Mouse (Mus musculus) intestine, postnatal 0 days (tissue): ENCODE measurements around the gene Eps15l1. TPM values are rescaled to one million over a fixed set of nuclear protein-coding genes. Genes with fewer than 3 reads are reported as not detected.

Source experiments
- ATAC-seq: fragments of 200-750 bp; cut with Nextera tagmentation; 2 replicates; pipeline ENCODE4 v1.8.0; 2017; ENCODE audit warnings: mild to moderate bottlenecking, moderate TSS enrichment, moderate library complexity
- H3K27ac ChIP-seq: fragments of 300-500 bp; sonication (generic); 2 replicates; pipeline ENCODE4 v1.5.1; 2014; ENCODE audit warnings: mild to moderate bottlenecking, low read depth, low read length, moderate library complexity
- H3K27me3 ChIP-seq: fragments of 300-500 bp; sonication (generic); replicated peaks from 2 replicates; pipeline ENCODE4 v1.6.1; 2014; ENCODE audit warnings: low read length, mixed read lengths; ENCODE audit not compliant: control insufficient read depth, insufficient read depth
- H3K36me3 ChIP-seq: fragments of 300-500 bp; sonication (generic); 2 replicates; pipeline ENCODE4 v1.6.1; 2014; ENCODE audit warnings: mild to moderate bottlenecking, moderate library complexity; ENCODE audit not compliant: control insufficient read depth, insufficient read depth
- H3K4me1 ChIP-seq: fragments of 300-500 bp; sonication (generic); replicated peaks from 2 replicates; pipeline ENCODE4 v1.6.1; 2014; ENCODE audit warnings: antibody characterized with exemption, low read length, mixed read lengths; ENCODE audit not compliant: control insufficient read depth, insufficient read depth
- H3K4me2 ChIP-seq: fragments of 300-500 bp; sonication (generic); replicated peaks from 2 replicates; pipeline ENCODE4 v1.6.1; 2014; ENCODE audit warnings: low read depth, mild to moderate bottlenecking, moderate library complexity
- H3K4me3 ChIP-seq: fragments of 300-500 bp; sonication (generic); 2 replicates; pipeline ENCODE4 v1.5.1; 2014; ENCODE audit warnings: low read depth, low read length
- H3K9ac ChIP-seq: fragments of 300-500 bp; sonication (generic); 2 replicates; pipeline ENCODE4 v1.6.1; 2014; ENCODE audit warnings: mild to moderate bottlenecking, low read depth, low read length
- H3K9me3 ChIP-seq: fragments of 300-500 bp; sonication (generic); 2 replicates; pipeline ENCODE4 v1.6.1; 2016; ENCODE audit warnings: mixed run types; ENCODE audit not compliant: control insufficient read depth
- CTCF ChIP-seq: sonication (generic); IDR thresholded peaks from 2 replicates; pipeline ENCODE4 v1.5.1; 2016; ENCODE audit warnings: low read depth, mild to moderate bottlenecking, control low read depth, antibody characterized with exemption, moderate library complexity
- WGBS: fragments of 180-500 bp; shearing (Covaris S2); extraction: QIAGEN DNeasy Blood & Tissue Kit; methylation state at CpG from one replicate; pipeline ENCODE4 v1.1.7; 2014; 5-methylcytosine and 5-hydroxymethylcytosine counted together
- polyA plus RNA-seq: library from polyadenylated mRNA; unstranded; fragments of >200 nt; fragmentation: Nextera tagmentation; extraction: Ambion mirVana; gene quantifications from 2 replicates; pipeline ENCODE4 v1.2.1, GENCODE M21; 2015

Gene Eps15l1
- polyA plus RNA-seq, result 16.3 and 17.3 TPM in 2 replicates

DNA sequence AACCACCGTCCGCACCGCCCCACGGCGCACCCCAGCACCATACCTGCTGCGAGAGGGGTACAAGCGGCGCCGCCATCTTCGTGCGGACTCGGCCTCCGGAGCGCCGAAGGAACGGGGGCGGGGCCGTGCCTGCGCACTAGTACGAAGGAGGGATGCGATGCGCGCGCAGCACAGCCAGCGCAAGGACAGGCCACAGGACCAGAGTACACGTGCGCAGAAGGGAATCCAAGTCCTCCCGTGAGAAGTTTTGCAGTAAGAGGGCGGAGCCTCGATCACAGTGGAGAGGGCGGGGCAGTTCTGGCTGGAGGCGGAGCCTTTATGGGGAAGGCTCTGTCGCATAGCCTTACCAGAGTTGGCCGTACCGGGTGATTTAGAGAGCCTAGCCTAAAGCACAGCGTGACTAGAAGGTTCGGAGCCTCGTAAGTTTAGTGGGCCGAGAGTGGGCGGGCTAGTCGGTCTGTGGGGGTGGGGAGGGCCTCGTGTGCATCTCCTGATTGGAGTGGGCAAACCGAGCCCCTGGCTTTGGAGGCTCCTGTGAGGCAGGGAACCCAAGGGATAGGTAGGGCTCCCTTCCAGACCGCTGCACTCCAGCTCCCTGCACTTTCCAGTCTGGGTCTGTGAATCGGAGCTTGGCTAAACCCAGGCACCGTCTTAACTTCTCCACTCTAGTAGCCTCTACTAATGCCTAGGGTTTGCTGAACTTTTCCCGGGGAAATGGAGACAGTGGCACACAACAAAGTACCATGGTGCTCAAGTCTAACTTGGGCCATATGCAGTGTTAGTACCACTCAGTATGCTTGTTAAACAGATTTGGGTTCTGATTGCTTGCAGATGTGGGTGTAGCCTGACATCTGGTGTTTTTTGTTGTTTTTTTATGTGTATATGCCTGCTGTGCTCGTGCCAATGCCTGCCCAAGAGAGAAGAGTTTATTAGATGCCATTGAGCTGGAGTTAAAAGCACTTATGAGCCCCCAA is at the start of gene Eps15l1:
Gene Eps15l1 (minus strand): TSS at position 99 of the 974 bp plus-strand sequence.
- Histone ChIP-seq H3K27ac (peak within 1 kb of the TSS; percentile 84), H3K4me2 (peak within 1 kb of the TSS; percentile 88), H3K36me3 (no peaks in the 10 kb centered on the region; the same call in 1 of the 2 replicates), H3K4me3 (peak within 1 kb of the TSS; percentile 81), H3K4me1 (peaks cover 3% of the 10 kb centered on the region; the same call in 1 of the 2 replicates), H3K27me3 (no peaks in the 10 kb centered on the region), H3K9me3 (no peaks in the 10 kb centered on the region), H3K9ac (peak within 1 kb of the TSS; percentile 80)
- ATAC-seq, result peak; percentile 96
- 1% methylated on average over 48 of the region's 48 CpGs for WGBS
- TF ChIP-seq CTCF, result no peak

DNA sequence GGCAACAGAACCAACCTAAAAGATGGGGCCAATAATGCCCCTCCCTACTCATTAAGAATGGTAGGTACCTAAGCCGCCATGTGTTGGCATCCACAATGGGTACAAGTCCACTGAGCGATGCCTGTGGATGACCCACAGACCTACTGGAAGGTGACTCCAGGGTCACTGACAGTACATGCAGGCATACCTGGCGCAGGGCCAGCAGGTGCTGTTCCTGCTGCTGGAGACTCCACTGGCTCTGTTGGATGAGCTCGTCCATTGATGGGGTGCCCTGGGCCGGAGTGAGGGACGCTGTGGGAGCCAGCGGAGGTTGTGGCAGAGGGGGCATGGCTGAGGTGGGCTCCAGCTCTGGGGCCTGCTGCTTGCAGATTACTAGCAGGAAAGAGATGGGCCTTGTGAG is 49.4 kb upstream of the Eps15l1 start:
- Histone ChIP-seq H3K4me2 (no peak overlapping the region), H3K9ac (no peak overlapping the region), H3K4me3 (no peak overlapping the region), H3K27me3 (no peaks in the 10 kb centered on the region), H3K36me3 (peaks cover 61% of the 10 kb centered on the region), H3K27ac (no peak overlapping the region), H3K4me1 (no peaks in the 10 kb centered on the region; the same call in 1 of the 2 replicates), H3K9me3 (no peaks in the 10 kb centered on the region)
- WGBS, result 89% methylated on average over 7 of the region's 7 CpGs
- TF ChIP-seq CTCF, result no peak
- no peak for ATAC-seq

DNA sequence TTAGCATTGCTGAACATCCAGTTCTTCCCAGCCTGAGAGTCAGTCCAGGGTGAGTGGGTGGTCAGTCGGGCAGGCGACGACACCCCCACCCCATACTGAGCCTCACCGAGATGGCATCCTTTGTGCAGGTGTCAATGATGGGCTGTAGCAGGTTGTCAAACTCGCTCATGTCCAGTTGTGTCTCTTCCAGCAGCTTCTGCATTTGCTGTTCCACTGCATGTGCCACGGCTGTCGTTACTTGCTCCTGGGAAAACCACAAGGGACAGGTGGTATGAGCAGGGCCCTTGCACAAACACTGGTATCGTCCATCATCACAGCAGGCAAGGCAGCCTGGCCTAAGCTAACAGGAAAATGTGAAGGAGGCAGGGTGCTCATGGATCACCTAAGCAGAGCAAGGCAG is 48.7 kb upstream of the Eps15l1 start:
- H3K4me1 ChIP-seq, result no peaks in the 10 kb centered on the region
- peak overlapping the region; percentile 50; the same call in 1 of the 2 replicates for H3K27ac ChIP-seq
- WGBS, result 93% methylated on average over 8 of the region's 8 CpGs
- TF ChIP-seq CTCF, result no peak
- H3K9me3 ChIP-seq, result no peaks in the 10 kb centered on the region
- no peak overlapping the region for H3K4me3 ChIP-seq
- ATAC-seq, result no peak
- no peak overlapping the region for H3K9ac ChIP-seq
- no peak overlapping the region for H3K4me2 ChIP-seq
- no peaks in the 10 kb centered on the region for H3K27me3 ChIP-seq
- peaks cover 68% of the 10 kb centered on the region for H3K36me3 ChIP-seq

- H3K27ac ChIP-seq, result peak overlapping the region; percentile 50
- H3K4me3 ChIP-seq, result no peak overlapping the region
- peaks cover 76% of the 10 kb centered on the region for H3K36me3 ChIP-seq
- WGBS, result 72% methylated on average over 2 of the region's 2 CpGs
- no peaks in the 10 kb centered on the region for H3K27me3 ChIP-seq
- H3K9ac ChIP-seq, result no peak overlapping the region
- H3K4me2 ChIP-seq, result no peak overlapping the region
- no peak for TF ChIP-seq CTCF
- H3K4me1 ChIP-seq, result no peaks in the 10 kb centered on the region
- H3K9me3 ChIP-seq, result no peaks in the 10 kb centered on the region
- ATAC-seq, result peak; percentile 62
Observed at GRCm38 (mm10) chr8:72469243-72469642, 48.0 kb upstream of the Eps15l1 start.

DNA sequence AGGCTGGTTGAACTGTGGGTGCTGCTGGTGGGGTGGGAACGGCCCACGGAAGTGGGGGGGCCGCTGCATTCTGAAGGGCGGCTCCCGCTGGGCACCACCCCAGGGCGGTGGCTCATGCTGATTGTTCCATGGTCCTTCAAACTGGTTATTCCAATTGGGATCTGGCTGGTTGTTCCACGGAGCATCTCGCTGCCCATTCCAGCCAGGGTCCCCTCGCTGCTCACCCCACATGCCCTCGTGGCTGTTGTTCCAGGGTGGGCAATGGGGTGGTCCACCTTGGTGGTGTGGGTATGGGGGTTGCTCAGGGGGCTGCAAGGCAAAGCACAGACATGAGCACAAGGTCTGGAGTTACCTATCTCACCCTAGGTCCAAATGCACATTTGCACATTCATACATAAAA is 43.0 kb upstream of the Eps15l1 start:
- no peak overlapping the region for H3K9ac ChIP-seq

GRCm38 (mm10) chr8:72459881-72460533 is 38.7 kb upstream of the Eps15l1 start:
- ATAC-seq, result no peak
- H3K4me3 ChIP-seq, result no peak overlapping the region
- H3K27ac ChIP-seq, result no peak overlapping the region
- H3K27me3 ChIP-seq, result no peaks in the 10 kb centered on the region
- no peaks in the 10 kb centered on the region for H3K4me1 ChIP-seq
- H3K36me3 ChIP-seq, result peaks cover 60% of the 10 kb centered on the region
- no peak overlapping the region for H3K4me2 ChIP-seq
- H3K9me3 ChIP-seq, result no peaks in the 10 kb centered on the region
- H3K9ac ChIP-seq, result no peak overlapping the region
- WGBS, result 92% methylated on average over 4 of the region's 4 CpGs
- TF ChIP-seq CTCF, result no peak

More for the DNA sequence above, 43.0 kb upstream of the Eps15l1 start:
- Histone ChIP-seq H3K4me1 (no peaks in the 10 kb centered on the region), H3K4me3 (no peak overlapping the region), H3K36me3 (peaks cover 99% of the 10 kb centered on the region), H3K9me3 (no peaks in the 10 kb centered on the region), H3K4me2 (no peak overlapping the region), H3K27me3 (no peaks in the 10 kb centered on the region), H3K27ac (peak overlapping the region; percentile 15; the same call in 1 of the 2 replicates)
- 94% methylated on average over 10 of the region's 10 CpGs for WGBS
- no peak for TF ChIP-seq CTCF
- ATAC-seq, result no peak
